In genomic region chr8:80149458-80150083, GRCm38 (mm10) we compare ENCODE assay signal across 13 mouse cellular contexts.
DNase-seq lines count a peak whose midpoint lies in the region; ATAC-seq and TF ChIP-seq lines count a peak whose summit lies in the region.
"Had no signal": no experiment of that assay in that cellular context is flagged by ENCODE, and none has a peak within 500 bp of the region (broad histone marks: within the 10 kb centered on the region; RNA-seq: fewer than 3 reads in every experiment).

No protein-coding gene starts in this region.

- H3K9ac ChIP-seq in hindbrain, embryonic 15.5 days, result no peak overlapping the region
- H3K9ac ChIP-seq in limb, embryonic 11.5 days (ENCODE audit: low read length), result no peak overlapping the region
- H3K9ac ChIP-seq in midbrain, embryonic 16.5 days (ENCODE audit: low read depth, low read length), result no peak overlapping the region
- H3K9ac ChIP-seq: embryonic facial prominence, embryonic 13.5 days had no signal

- H3K4me3 ChIP-seq in hindbrain, embryonic 15.5 days, result no peak overlapping the region
- no peak overlapping the region for H3K4me3 ChIP-seq in hindbrain, embryonic 10.5 days
- H3K4me3 ChIP-seq in cerebellum, adult 2 months (replicated peaks; ENCODE audit: insufficient read depth, low read depth, low read length), result no peak overlapping the region
- H3K4me3 ChIP-seq in limb, embryonic 11.5 days (ENCODE audit: low read depth, low read length), result no peak overlapping the region
- H3K4me3 ChIP-seq in midbrain, embryonic 16.5 days (ENCODE audit: low read depth, low read length), result no peak overlapping the region
- H3K4me3 ChIP-seq: embryonic facial prominence, embryonic 13.5 days had no signal

- no peaks in the 10 kb centered on the region for H3K4me1 ChIP-seq in hindbrain, embryonic 15.5 days (replicated peaks)
- H3K4me1 ChIP-seq in hindbrain, embryonic 10.5 days (replicated peaks), result peaks cover 3% of the 10 kb centered on the region; the same call in 1 of the 2 replicates
- H3K4me1 ChIP-seq in cerebellum, adult 2 months (ENCODE audit: control insufficient read depth, insufficient read depth, low read length), result no peaks in the 10 kb centered on the region
- H3K4me1 ChIP-seq in limb, embryonic 11.5 days (ENCODE audit: control insufficient read depth, insufficient read depth, low read length), result peaks cover 6% of the 10 kb centered on the region
- H3K4me1 ChIP-seq in midbrain, embryonic 16.5 days (ENCODE audit: control insufficient read depth, insufficient read depth, low read length), result no peaks in the 10 kb centered on the region

- WGBS in hindbrain, embryonic 15.5 days, result 49% methylated on average over 9 of the region's 9 CpGs
- 68% methylated on average over 9 of the region's 9 CpGs for WGBS in hindbrain, embryonic 10.5 days
- 11% methylated on average over 9 of the region's 9 CpGs for WGBS in cerebellum, adult 2 months
- WGBS in limb, embryonic 11.5 days, result 23% methylated on average over 9 of the region's 9 CpGs
- WGBS in midbrain, embryonic 16.5 days, result 63% methylated on average over 9 of the region's 9 CpGs

- no peak for TF ChIP-seq POLR2A in cerebellum, adult 2 months (IDR thresholded peaks at IDR 0.05; ENCODE audit: borderline replicate concordance, insufficient read depth, low read length)

- no peak overlapping the region for H3K4me2 ChIP-seq in hindbrain, embryonic 15.5 days
- H3K4me2 ChIP-seq in limb, embryonic 11.5 days (ENCODE audit: low read depth, severe bottlenecking), result no peak overlapping the region
- H3K4me2 ChIP-seq in midbrain, embryonic 16.5 days (ENCODE audit: low read length), result no peak overlapping the region
- H3K4me2 ChIP-seq: embryonic facial prominence, embryonic 13.5 days had no signal

- no peak for DNase-seq in hindbrain, embryonic 10.5 days (ENCODE audit: low spot score)
- peak; percentile 24 to 67 for DNase-seq in cerebellum, adult 2 months
- DNase-seq in kidney, adult 18-20 months, result peak; percentile 9
- peak; percentile 35 for DNase-seq in limb, embryonic 11.5 days (ENCODE audit: low spot score)
- no peak for DNase-seq in lung, postnatal 36 days
- DNase-seq in right cerebral cortex, adult 2 months (ENCODE audit: low spot score in 2 of 2), result no peak
- DNase-seq: adrenal gland, postnatal 36 days; retina, postnatal 1 day; thymus, postnatal 36 days had no signal

- H3K27me3 ChIP-seq in hindbrain, embryonic 15.5 days, result no peaks in the 10 kb centered on the region
- H3K27me3 ChIP-seq in hindbrain, embryonic 10.5 days (ENCODE audit: insufficient read depth, poor library complexity, severe bottlenecking), result no peaks in the 10 kb centered on the region
- H3K27me3 ChIP-seq in cerebellum, adult 2 months (ENCODE audit: control insufficient read depth, insufficient read depth, low read length), result no peaks in the 10 kb centered on the region
- no peaks in the 10 kb centered on the region for H3K27me3 ChIP-seq in limb, embryonic 11.5 days (ENCODE audit: control insufficient read depth, insufficient read depth, low read length)
- H3K27me3 ChIP-seq in midbrain, embryonic 16.5 days (ENCODE audit: control insufficient read depth, insufficient read depth, low read depth, low read length), result no peaks in the 10 kb centered on the region
- H3K27me3 ChIP-seq: embryonic facial prominence, embryonic 13.5 days had no signal

- no peaks in the 10 kb centered on the region for H3K9me3 ChIP-seq in hindbrain, embryonic 15.5 days
- no peaks in the 10 kb centered on the region for H3K9me3 ChIP-seq in hindbrain, embryonic 10.5 days
- H3K9me3 ChIP-seq in limb, embryonic 11.5 days (ENCODE audit: control insufficient read depth, low read length), result no peaks in the 10 kb centered on the region
- H3K9me3 ChIP-seq in midbrain, embryonic 16.5 days (replicated peaks; ENCODE audit: control insufficient read depth, low read length, poor library complexity, severe bottlenecking), result no peaks in the 10 kb centered on the region
- H3K9me3 ChIP-seq: embryonic facial prominence, embryonic 13.5 days had no signal

- H3K27ac ChIP-seq in hindbrain, embryonic 15.5 days (replicated peaks), result no peak overlapping the region
- H3K27ac ChIP-seq in hindbrain, embryonic 10.5 days, result no peak overlapping the region
- no peak overlapping the region for H3K27ac ChIP-seq in cerebellum, adult 2 months (ENCODE audit: insufficient read depth, low read length)
- no peak overlapping the region for H3K27ac ChIP-seq in limb, embryonic 11.5 days (replicated peaks; ENCODE audit: low read depth, low read length)
- H3K27ac ChIP-seq in midbrain, embryonic 16.5 days (ENCODE audit: low read length), result no peak overlapping the region
- H3K27ac ChIP-seq: embryonic facial prominence, embryonic 13.5 days had no signal

- H3K36me3 ChIP-seq in hindbrain, embryonic 15.5 days, result no peaks in the 10 kb centered on the region
- H3K36me3 ChIP-seq in hindbrain, embryonic 10.5 days, result no peaks in the 10 kb centered on the region
- no peaks in the 10 kb centered on the region for H3K36me3 ChIP-seq in limb, embryonic 11.5 days (ENCODE audit: control insufficient read depth, insufficient read depth, low read length)
- no peaks in the 10 kb centered on the region for H3K36me3 ChIP-seq in midbrain, embryonic 16.5 days (ENCODE audit: control insufficient read depth, insufficient read depth, low read length)
- H3K36me3 ChIP-seq: embryonic facial prominence, embryonic 13.5 days had no signal

- TF ChIP-seq CTCF in cerebellum, adult 2 months (IDR thresholded peaks at IDR 0.05; ENCODE audit: borderline replicate concordance, insufficient read depth, low read depth, low read length), result no peak

- ATAC-seq in hindbrain, embryonic 15.5 days (ENCODE audit: low FRiP score, low read depth), result peak; percentile 61
- no peak for ATAC-seq in limb, embryonic 11.5 days (ENCODE audit: insufficient number of reproducible peaks, low FRiP score, low TSS enrichment, low read depth)
- ATAC-seq in midbrain, embryonic 16.5 days, result no peak
- ATAC-seq: intestine, embryonic 16.5 days had no signal

Comparison
In these comparisons a context has a peak if more than half of its experiments do, and no peak if none do; other contexts are left out.
1. DNase-seq: peak in cerebellum, adult 2 months (2 of 2), kidney, adult 18-20 months (single experiment) and limb, embryonic 11.5 days (single experiment); none in hindbrain, embryonic 10.5 days (single experiment), lung, postnatal 36 days (single experiment) and right cerebral cortex, adult 2 months (0 of 2).